Mouse (Mus musculus): ENCODE data around the gene Zcchc12.

- no peak for TF ChIP-seq CTCF (IDR thresholded peaks at IDR 0.05; ENCODE audit: borderline replicate concordance, insufficient read depth, low read depth, low read length)
- TF ChIP-seq POLR2A (IDR thresholded peaks at IDR 0.05; ENCODE audit: borderline replicate concordance, insufficient read depth, low read length): no peak
Observed at GRCm38 (mm10) chrX:36156677-36157076, 39.0 kb upstream of the Zcchc12 start.
